7 mouse cellular contexts compared by ENCODE assay signal in the genomic region with DNA sequence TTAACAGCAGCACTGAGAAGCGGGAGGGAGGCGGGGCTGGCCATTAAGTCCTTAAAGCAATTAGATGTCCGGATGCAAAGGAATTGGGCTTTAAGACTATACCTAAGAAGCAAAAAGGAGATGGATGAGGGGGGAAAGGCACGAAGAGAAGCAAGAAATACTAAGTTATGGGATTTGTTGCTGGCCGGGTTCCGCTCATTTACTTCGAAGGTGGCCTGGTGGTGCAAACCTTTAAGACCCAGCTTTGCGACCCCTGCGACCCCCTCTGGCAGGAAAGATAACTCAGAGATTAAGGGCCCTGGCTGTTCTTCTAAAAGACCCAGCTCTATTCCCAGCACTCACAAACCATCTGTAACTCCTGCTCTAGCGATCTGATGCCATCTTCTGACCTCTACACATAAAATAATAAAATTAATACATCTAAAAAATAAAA. TPM values are rescaled to one million over a fixed set of nuclear protein-coding genes. Genes with fewer than 3 reads are reported as not detected.
DNase-seq lines count a peak whose midpoint lies in the region; ATAC-seq lines count a peak whose summit lies in the region.

No protein-coding gene starts in this region.

- H3K9me3 ChIP-seq in hindbrain, embryonic 11.5 days (ENCODE audit: control insufficient read depth, low read length): no peaks in the 10 kb centered on the region
- H3K9me3 ChIP-seq in liver, embryonic 16.5 days (replicated peaks; ENCODE audit: control insufficient read depth, low read length): no peaks in the 10 kb centered on the region

- H3K4me3 ChIP-seq in hindbrain, embryonic 11.5 days (ENCODE audit: low read depth, low read length): peak overlapping the region; percentile 23
- H3K4me3 ChIP-seq in liver, embryonic 16.5 days (ENCODE audit: low read depth, low read length): peak overlapping the region; percentile 15

- ATAC-seq in hindbrain, embryonic 11.5 days (ENCODE audit: low FRiP score): peak; percentile 36; the same call in 1 of the 2 replicates
- no peak for ATAC-seq in liver, embryonic 16.5 days (ENCODE audit: low read depth)

- 3% methylated on average over 10 of the region's 10 CpGs for WGBS in hindbrain, embryonic 11.5 days
- WGBS in liver, embryonic 16.5 days (ENCODE audit: insufficient replicate concordance): 14% methylated on average over 10 of the region's 10 CpGs

- peak overlapping the region; percentile 49 for H3K4me2 ChIP-seq in hindbrain, embryonic 11.5 days (replicated peaks; ENCODE audit: low read depth, low read length)
- peak overlapping the region; percentile 45 for H3K4me2 ChIP-seq in liver, embryonic 16.5 days (ENCODE audit: low read depth, low read length)

- no peak overlapping the region for H3K9ac ChIP-seq in hindbrain, embryonic 11.5 days (ENCODE audit: low read depth, low read length)
- H3K9ac ChIP-seq in liver, embryonic 16.5 days (ENCODE audit: low read depth, low read length): no peak overlapping the region

- no peak overlapping the region for H3K27ac ChIP-seq in hindbrain, embryonic 11.5 days (ENCODE audit: low read depth, low read length)
- no peak overlapping the region for H3K27ac ChIP-seq in liver, embryonic 16.5 days (ENCODE audit: low read length)

- no peaks in the 10 kb centered on the region; the same call in 1 of the 2 replicates for H3K4me1 ChIP-seq in hindbrain, embryonic 11.5 days (replicated peaks; ENCODE audit: control insufficient read depth, insufficient read depth, low read length)
- no peaks in the 10 kb centered on the region; the same call in 1 of the 2 replicates for H3K4me1 ChIP-seq in liver, embryonic 16.5 days (ENCODE audit: control insufficient read depth, low read depth, low read length)

- H3K27me3 ChIP-seq in hindbrain, embryonic 11.5 days (ENCODE audit: control insufficient read depth, insufficient read depth, low read length): no peaks in the 10 kb centered on the region; the same call in 1 of the 2 replicates
- H3K27me3 ChIP-seq in liver, embryonic 16.5 days (ENCODE audit: control insufficient read depth, insufficient read depth, low read depth, low read length): peaks cover 26% of the 10 kb centered on the region

- DNase-seq in thymus, postnatal 14 days: peak; percentile 37
- no peak for DNase-seq in thymus, postnatal 25 days
- no peak for DNase-seq in hindbrain, embryonic 11.5 days (ENCODE audit: low spot score)
- peak; percentile 56 for DNase-seq in testis, postnatal 10 days (ENCODE audit: low spot score)
- no peak for DNase-seq in ovary, postnatal 14 days (ENCODE audit: low spot score)
- no peak for DNase-seq in thymus, postnatal 10 days (ENCODE audit: low spot score in 2 of 2)

- H3K36me3 ChIP-seq in hindbrain, embryonic 11.5 days (ENCODE audit: control insufficient read depth, insufficient read depth, low read length): no peaks in the 10 kb centered on the region
- no peaks in the 10 kb centered on the region for H3K36me3 ChIP-seq in liver, embryonic 16.5 days (ENCODE audit: control insufficient read depth, insufficient read depth)

RNA-seq across cellular contexts. Expression of a gene that starts 0.5 kb away (rescaled TPM):
- polyA plus RNA-seq in hindbrain, embryonic 11.5 days (2014; fragmentation: Nextera tagmentation; extraction: Ambion mirVana): 4.1 and 4.7 TPM in 2 replicates
- not detected in 2 replicates for polyA plus RNA-seq in liver, embryonic 16.5 days (2015; fragmentation: Nextera tagmentation; extraction: Ambion mirVana)

RNA-seq across cellular contexts. Expression of a gene that starts 10.5 kb away (rescaled TPM):
- polyA plus RNA-seq in hindbrain, embryonic 11.5 days (2014; fragmentation: Nextera tagmentation; extraction: Ambion mirVana): 5.9 and 7.1 TPM in 2 replicates
- 0.40 and 0.43 TPM in 2 replicates for polyA plus RNA-seq in liver, embryonic 16.5 days (2015; fragmentation: Nextera tagmentation; extraction: Ambion mirVana)

RNA-seq across cellular contexts. Expression of a gene that starts 23.7 kb away (rescaled TPM):
- 9.2 and 12.7 TPM in 2 replicates for polyA plus RNA-seq in hindbrain, embryonic 11.5 days (2014; fragmentation: Nextera tagmentation; extraction: Ambion mirVana)
- polyA plus RNA-seq in liver, embryonic 16.5 days (2015; fragmentation: Nextera tagmentation; extraction: Ambion mirVana): 1.3 and 1.7 TPM in 2 replicates

RNA-seq across cellular contexts. Expression of a gene that starts 24.2 kb away (rescaled TPM):
- polyA plus RNA-seq in hindbrain, embryonic 11.5 days (2014; fragmentation: Nextera tagmentation; extraction: Ambion mirVana): not detected in 2 replicates
- polyA plus RNA-seq in liver, embryonic 16.5 days (2015; fragmentation: Nextera tagmentation; extraction: Ambion mirVana): not detected in 2 replicates

RNA-seq across cellular contexts. Expression of a gene that starts 28.5 kb away (rescaled TPM):
- polyA plus RNA-seq in hindbrain, embryonic 11.5 days (2014; fragmentation: Nextera tagmentation; extraction: Ambion mirVana): 4.8 and 6.7 TPM in 2 replicates
- 8.6 and 9.1 TPM in 2 replicates for polyA plus RNA-seq in liver, embryonic 16.5 days (2015; fragmentation: Nextera tagmentation; extraction: Ambion mirVana)

Comparison
In these comparisons a context has a peak if more than half of its experiments do, and no peak if none do; other contexts are left out.
1. DNase-seq: peak in thymus, postnatal 14 days (single experiment) and testis, postnatal 10 days (single experiment); none in thymus, postnatal 25 days (single experiment), hindbrain, embryonic 11.5 days (single experiment), ovary, postnatal 14 days (single experiment) and thymus, postnatal 10 days (0 of 2).